Mouse (Mus musculus): ENCODE measurements at regions not wholly inside any gene's neighbourhood (a gene's known extent, or its start where the extent isn't known, plus 50 kb on each side); places are given as distances from the start of the nearest gene placed in this dataset.

DNA sequence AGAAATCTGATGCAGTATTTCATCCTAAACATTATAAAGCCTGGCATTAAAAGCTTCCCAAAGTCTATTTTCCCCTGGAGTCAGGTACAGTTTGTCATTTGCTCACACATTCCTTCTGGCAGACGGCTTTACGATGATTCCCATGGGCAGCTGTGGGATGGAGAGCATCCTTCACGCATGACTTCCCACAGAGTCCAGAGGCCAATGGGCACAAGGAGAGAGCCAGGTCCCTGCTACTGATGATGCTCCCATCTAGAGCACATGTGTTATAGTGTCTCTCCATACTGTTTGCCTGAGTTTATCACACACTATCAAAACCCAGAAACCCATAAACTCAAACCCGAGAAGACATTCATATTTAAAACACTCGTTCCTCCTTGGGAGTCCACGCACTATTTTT, 270.8 kb upstream of the Noct start:
- no peak for DNase-seq

- no peak for DNase-seq
Measured at GRCm38 (mm10) chr3:50970386-50970785, 253.9 kb upstream of the Noct start.

DNA sequence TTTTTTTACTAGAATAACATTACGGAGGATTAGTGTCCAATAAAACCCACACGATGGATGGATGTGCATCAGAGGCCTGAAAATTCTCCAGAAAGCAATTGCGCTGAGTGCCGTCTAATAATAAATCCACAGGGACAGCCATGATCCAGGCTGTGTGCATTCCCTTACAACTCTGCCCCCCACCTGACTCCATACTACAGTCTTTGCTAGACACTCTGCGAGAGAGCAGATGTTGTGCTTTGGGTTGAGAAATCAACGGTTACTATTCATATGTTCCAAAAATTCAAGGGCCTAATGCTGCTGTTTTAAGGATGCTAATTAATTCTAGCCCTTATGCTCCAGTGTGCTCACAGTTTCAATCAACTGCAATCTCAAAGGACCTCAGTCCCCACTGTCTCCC, 251.2 kb upstream of the Noct start:
- DNase-seq, result no peak

DNA sequence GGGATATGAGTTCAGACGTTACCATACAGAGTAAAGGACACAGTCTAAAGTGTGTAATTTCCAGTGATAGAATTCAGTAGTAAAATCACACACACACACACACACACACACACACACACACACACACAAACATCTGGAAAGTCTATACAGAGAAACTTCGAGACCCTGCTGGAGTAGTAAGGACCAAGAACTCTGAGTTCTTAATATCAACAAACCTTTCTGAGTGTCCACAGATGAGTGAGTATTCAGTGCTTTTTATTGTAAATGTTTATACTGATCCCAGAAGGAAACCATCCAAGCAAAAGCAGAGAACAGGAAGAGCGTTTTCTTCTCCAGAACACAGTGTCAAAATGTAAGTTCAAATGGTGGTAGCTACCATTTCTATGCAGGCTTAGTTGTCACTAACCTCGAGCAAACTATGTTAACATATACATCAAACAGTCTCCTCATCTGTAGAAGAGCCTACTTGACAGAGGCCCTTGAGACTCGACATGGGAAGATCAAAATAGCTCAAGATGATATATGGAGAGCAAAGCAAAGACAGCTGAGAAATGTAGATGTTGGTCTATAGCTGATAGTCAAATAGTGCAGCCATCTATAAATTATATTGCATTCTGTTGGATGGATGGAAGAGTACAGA, 248.0 kb upstream of the Noct start:
- no peak for DNase-seq

- DNase-seq, result peak; percentile 7 to 38
Measured at GRCm38 (mm10) chr3:50976818-50977217, 247.4 kb upstream of the Noct start.

GRCm38 (mm10) chr3:50978636-50979035, 245.6 kb upstream of the Noct start:
- DNase-seq, result peak; percentile 73 to 75

DNA sequence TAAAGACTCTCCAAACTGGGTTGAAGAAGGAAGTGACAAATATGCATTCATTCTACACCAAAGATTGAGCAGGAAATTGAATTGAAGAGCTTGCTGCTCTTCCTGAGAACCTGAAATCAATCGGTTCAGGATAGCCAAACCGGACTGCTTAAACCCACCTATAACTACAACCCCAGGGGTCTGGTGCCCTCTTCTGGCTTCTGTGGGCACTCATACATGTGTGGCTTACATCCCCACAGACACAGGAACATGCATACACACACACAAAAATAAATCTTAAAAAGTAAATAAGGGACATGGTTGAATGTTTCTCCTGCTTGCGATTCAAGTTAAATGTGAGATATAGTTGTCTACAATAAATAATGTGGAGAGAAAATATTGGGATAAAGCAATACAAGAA, 244.7 kb upstream of the Noct start:
- DNase-seq, result peak in 1 of 2 experiments; percentile 10

- no peak for DNase-seq
Measured at GRCm38 (mm10) chr3:50981751-50982150, 242.5 kb upstream of the Noct start.

- no peak for DNase-seq
Measured at GRCm38 (mm10) chr3:50982649-50983048, 241.6 kb upstream of the Noct start.

DNA sequence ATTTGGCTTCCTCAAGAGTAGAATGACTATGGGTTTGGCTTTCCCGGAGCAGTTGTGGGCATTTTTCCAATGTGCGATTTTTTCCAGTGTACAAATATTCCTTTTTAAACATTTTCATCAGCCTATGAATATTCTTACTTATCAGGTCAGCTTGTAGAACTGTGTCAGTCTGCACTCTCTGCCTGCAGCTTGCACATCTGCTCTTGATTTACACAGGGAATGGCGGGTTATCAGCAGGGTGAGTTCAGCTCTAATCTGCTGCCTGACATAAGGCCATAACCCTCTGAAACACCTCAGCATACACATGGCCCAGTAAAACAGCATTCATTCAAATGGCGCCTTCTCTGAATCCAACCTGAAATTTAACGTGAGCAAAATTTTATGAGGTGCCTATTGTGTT, 241.1 kb upstream of the Noct start:
- DNase-seq, result no peak

DNA sequence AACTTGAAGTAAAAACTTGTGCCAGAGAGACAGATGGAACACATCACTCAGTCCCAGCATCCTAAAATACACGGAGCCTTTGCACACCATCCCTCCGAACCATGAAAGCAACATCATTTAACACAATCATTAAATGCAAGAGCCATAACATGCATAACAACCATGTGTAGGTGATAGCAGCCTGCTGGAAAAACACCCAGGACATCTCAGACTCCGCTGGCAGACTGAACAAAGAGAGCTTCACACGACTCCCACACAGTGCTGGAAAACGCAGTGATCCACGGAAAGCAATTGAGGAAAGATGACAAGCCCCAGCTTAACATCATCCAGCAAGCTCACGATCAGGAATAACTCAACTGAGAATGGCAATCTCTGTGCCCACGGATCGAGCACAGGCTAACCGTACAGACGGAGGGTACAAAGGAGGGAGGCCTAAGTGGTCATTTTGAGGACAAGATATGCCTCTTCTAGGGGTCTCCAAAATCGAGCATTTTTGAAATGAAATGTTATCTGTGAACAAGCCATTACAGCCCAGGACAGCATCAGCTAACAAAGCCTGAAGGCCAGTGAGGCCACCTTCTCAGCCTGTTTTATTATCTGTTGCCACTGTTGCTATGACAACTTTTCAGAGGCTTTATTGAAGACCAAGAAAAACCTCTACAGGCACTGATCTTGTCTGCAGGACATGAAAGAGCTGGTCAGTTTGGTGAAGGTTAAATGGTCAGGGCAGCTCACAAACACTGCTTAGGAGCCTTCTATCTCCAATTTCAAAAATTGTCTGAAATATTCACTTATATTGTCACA, 240.1 kb upstream of the Noct start:
- no peak for DNase-seq

- DNase-seq, result no peak
Measured at GRCm38 (mm10) chr3:50987821-50988220, 236.4 kb upstream of the Noct start.

DNA sequence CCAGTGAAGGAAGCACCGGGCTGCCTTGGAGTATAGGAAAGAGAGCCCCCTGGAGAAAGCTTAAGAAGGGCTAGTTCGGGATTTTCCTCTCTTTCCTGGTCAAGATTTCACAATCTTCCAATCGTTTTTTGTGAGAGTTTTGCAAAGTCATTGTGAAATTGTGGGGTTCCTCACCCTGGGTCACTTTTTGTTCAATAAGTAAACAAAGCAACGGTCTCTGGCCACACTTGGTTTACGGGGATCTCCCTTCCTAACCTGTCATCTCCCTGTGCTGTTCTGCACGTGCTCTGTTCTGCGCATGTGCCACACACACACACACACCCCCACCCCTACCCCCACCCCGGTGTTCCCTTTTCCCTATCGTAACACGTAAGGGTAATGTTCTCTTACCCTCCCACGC, 233.4 kb upstream of the Noct start:
- no peak for DNase-seq

- no peak for DNase-seq
Measured at GRCm38 (mm10) chr3:50992581-50993313, 231.5 kb upstream of the Noct start.

DNA sequence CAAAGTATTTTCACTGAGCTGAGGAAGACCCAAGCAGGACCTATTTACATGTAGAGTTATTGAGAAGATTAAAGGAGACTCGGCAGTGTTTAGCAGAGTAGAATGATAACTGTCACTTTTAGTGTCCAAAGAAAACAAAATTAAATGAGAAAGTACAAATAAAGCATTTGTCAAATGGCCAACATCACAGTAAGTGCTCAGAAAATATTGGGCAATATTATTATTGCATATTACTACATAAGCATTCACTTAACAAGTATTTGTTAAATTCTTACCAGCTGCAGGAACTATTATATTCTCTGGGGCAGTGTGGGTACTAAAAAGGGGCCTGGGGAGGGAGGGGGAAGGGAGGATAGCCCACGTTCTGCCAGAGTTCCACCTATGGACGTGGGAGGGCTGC, 224.5 kb upstream of the Noct start:
- DNase-seq, result no peak

GRCm38 (mm10) chr3:51000938-51001337, 223.3 kb upstream of the Noct start:
- no peak for DNase-seq

- no peak for DNase-seq
Measured at GRCm38 (mm10) chr3:51002662-51003061, 221.6 kb upstream of the Noct start.

DNA sequence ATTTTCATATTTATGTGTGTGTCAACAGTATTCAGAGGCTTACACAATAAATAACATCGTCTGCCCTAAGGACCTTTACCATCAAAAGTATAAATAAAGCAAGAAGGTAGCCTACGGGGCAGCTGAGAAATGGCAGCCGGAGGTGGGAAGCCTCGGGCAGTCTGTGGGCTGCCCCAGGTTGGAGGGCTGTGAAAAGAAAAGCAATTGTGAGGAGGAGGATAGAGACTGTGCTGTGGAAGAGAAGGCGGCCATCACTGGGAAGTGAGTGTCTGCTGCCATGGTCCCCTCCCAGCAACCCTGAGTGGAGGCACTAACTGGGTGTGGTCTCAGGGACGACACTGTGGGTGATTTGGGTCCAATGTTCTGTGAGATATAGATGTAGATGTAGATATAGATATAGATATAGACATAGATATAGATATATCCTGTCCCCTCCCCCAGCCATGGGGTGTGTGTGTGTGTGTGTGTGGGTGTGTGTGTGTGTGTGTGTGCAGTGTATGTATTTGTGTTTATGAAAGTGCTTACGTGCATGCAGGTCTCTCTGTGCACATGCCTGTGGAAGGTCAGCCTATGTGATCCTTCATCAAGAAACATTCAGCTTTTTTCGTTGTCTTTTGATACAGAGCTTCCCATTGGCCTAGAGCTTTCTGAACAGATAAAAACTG, 220.6 kb upstream of the Noct start:
- DNase-seq, result no peak

GRCm38 (mm10) chr3:51004216-51004615, 220.0 kb upstream of the Noct start:
- no peak for DNase-seq

GRCm38 (mm10) chr3:51009098-51009497, 215.1 kb upstream of the Noct start:
- DNase-seq, result no peak

- peak in 1 of 2 experiments; percentile 5 for DNase-seq
Measured at GRCm38 (mm10) chr3:51019650-51020346, 204.4 kb upstream of the Noct start.

GRCm38 (mm10) chr3:51024655-51025054, 199.6 kb upstream of the Noct start:
- DNase-seq, result no peak

GRCm38 (mm10) chr3:51031821-51032220, 192.4 kb upstream of the Noct start:
- peak; percentile 9 to 51 for DNase-seq

Measured in lung, adult 18-20 months (tissue).